Mouse (Mus musculus): ENCODE measurements around the gene Pdgfb. TPM values are rescaled to one million over a fixed set of nuclear protein-coding genes. Genes with fewer than 3 reads are reported as not detected.

The Pdgfb gene
- polyA plus RNA-seq, 1 experiment from 2014 or later: 8.1 TPM

DNA sequence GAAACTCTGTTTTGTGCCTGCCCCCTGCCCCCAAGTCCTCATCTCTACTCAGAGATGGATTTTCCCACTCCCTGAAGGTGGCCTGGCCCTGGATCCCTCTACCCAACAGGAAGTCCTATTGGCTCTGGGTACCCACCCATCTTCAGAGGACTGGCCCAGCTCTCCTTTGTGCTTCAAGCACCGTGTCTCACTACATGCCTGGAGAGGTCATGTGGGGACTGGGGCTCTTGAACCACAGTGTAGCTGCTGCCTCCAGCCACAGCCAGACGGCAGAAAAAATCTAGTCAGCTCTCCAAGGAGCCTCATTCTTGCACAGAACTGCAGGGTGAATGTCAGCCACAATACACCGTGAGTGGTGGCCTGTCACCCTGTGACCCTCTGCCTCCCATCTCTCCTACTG, 16.8 kb downstream of the Pdgfb start:
- Histone ChIP-seq H3K4me1 (replicated peaks; ENCODE audit: control insufficient read depth, insufficient read depth, low read length) (no peaks in the 10 kb centered on the region), H3K27me3 (replicated peaks; ENCODE audit: control insufficient read depth, insufficient read depth, low read length) (no peaks in the 10 kb centered on the region), H3K27ac (ENCODE audit: low read depth) (no peak overlapping the region), H3K9me3 (ENCODE audit: control insufficient read depth, low read length) (no peaks in the 10 kb centered on the region), H3K36me3 (ENCODE audit: control insufficient read depth, insufficient read depth, low read length) (no peaks in the 10 kb centered on the region), H3K4me2 (ENCODE audit: low read length) (no peak overlapping the region), H3K4me3 (ENCODE audit: low read depth, low read length) (no peak overlapping the region), H3K9ac (ENCODE audit: low read length) (no peak overlapping the region)
- WGBS: 61% methylated on average over 3 of the region's 3 CpGs
- DNase-seq (ENCODE audit: low spot score) (no peak), ATAC-seq (replicated peaks; ENCODE audit: low FRiP score, low TSS enrichment, low read depth) (no peak)

- Histone ChIP-seq H3K27ac (ENCODE audit: low read depth) (no peak overlapping the region), H3K4me2 (ENCODE audit: low read length) (no peak overlapping the region), H3K27me3 (replicated peaks; ENCODE audit: control insufficient read depth, insufficient read depth, low read length) (no peaks in the 10 kb centered on the region), H3K36me3 (ENCODE audit: control insufficient read depth, insufficient read depth, low read length) (no peaks in the 10 kb centered on the region), H3K9ac (ENCODE audit: low read length) (no peak overlapping the region), H3K4me1 (replicated peaks; ENCODE audit: control insufficient read depth, insufficient read depth, low read length) (no peaks in the 10 kb centered on the region), H3K9me3 (ENCODE audit: control insufficient read depth, low read length) (no peaks in the 10 kb centered on the region), H3K4me3 (ENCODE audit: low read depth, low read length) (no peak overlapping the region)
- 93% methylated on average over 11 of the region's 11 CpGs for WGBS
- DNase-seq (ENCODE audit: low spot score) (no peak), ATAC-seq (replicated peaks; ENCODE audit: low FRiP score, low TSS enrichment, low read depth) (no peak)
Observed at GRCm38 (mm10) chr15:79996781-79997180, 18.0 kb downstream of the Pdgfb start.

DNA sequence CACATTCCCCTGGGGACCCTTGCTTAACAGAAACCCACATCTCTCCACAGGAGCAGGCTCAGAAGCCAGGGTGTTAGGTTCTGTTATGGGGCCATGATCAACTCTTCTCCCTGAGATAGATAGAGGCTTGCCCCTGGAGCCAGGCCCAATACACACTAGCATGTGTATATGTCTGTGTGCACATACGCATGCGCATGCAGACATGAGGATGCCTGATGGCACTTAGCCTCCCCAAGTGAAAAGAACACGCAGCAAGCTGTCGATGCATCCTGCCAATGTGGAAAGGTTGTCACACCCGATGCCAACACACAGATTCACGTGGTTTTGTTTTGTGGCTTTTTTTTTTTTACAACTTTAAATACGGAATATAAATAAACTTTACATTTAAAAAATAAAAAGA, 19.2 kb downstream of the Pdgfb start:
- Histone ChIP-seq H3K4me1 (replicated peaks; ENCODE audit: control insufficient read depth, insufficient read depth, low read length) (no peaks in the 10 kb centered on the region), H3K36me3 (ENCODE audit: control insufficient read depth, insufficient read depth, low read length) (no peaks in the 10 kb centered on the region), H3K9me3 (ENCODE audit: control insufficient read depth, low read length) (no peaks in the 10 kb centered on the region), H3K27me3 (replicated peaks; ENCODE audit: control insufficient read depth, insufficient read depth, low read length) (no peaks in the 10 kb centered on the region), H3K4me3 (ENCODE audit: low read depth, low read length) (no peak overlapping the region), H3K4me2 (ENCODE audit: low read length) (no peak overlapping the region), H3K27ac (ENCODE audit: low read depth) (no peak overlapping the region), H3K9ac (ENCODE audit: low read length) (no peak overlapping the region)
- ATAC-seq (replicated peaks; ENCODE audit: low FRiP score, low TSS enrichment, low read depth): no peak
- WGBS: 94% methylated on average over 7 of the region's 7 CpGs
- DNase-seq (ENCODE audit: low spot score): no peak

DNA sequence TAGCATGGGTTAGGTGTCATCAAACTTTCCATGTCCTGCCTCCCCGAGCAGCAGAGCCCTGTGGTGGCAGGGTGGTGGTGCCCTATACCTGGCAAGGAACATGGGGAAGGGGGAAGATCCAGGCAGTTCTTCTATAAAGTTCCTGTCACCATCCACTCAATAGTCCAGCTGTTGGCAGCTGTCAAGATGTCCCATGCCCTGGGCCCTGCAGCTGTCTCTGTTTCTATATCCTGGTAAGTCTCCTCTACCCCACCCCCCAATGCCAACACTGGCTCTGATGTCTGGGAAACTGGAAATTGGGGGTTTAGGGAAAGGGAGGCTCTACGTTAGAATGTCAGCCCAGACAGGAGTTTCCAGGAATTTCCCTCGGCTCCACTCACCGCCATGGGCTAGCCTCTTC, 20.2 kb downstream of the Pdgfb start:
- no peak overlapping the region for H3K4me2 ChIP-seq (ENCODE audit: low read length)
- H3K4me1 ChIP-seq (replicated peaks; ENCODE audit: control insufficient read depth, insufficient read depth, low read length): no peaks in the 10 kb centered on the region
- no peaks in the 10 kb centered on the region for H3K36me3 ChIP-seq (ENCODE audit: control insufficient read depth, insufficient read depth, low read length)
- no peak for ATAC-seq (replicated peaks; ENCODE audit: low FRiP score, low TSS enrichment, low read depth)
- WGBS: 74% methylated on average over 4 of the region's 4 CpGs
- DNase-seq (ENCODE audit: low spot score): no peak
- H3K27ac ChIP-seq (ENCODE audit: low read depth): no peak overlapping the region
- no peak overlapping the region for H3K4me3 ChIP-seq (ENCODE audit: low read depth, low read length)
- H3K9ac ChIP-seq (ENCODE audit: low read length): no peak overlapping the region
- no peaks in the 10 kb centered on the region for H3K27me3 ChIP-seq (replicated peaks; ENCODE audit: control insufficient read depth, insufficient read depth, low read length)
- H3K9me3 ChIP-seq (ENCODE audit: control insufficient read depth, low read length): no peaks in the 10 kb centered on the region

- H3K27me3 ChIP-seq (replicated peaks; ENCODE audit: control insufficient read depth, insufficient read depth, low read length): no peaks in the 10 kb centered on the region
- WGBS: 69% methylated on average over 8 of the region's 8 CpGs
- DNase-seq (ENCODE audit: low spot score): no peak
- no peak overlapping the region for H3K9ac ChIP-seq (ENCODE audit: low read length)
- no peaks in the 10 kb centered on the region for H3K9me3 ChIP-seq (ENCODE audit: control insufficient read depth, low read length)
- no peak overlapping the region for H3K4me3 ChIP-seq (ENCODE audit: low read depth, low read length)
- no peak overlapping the region for H3K27ac ChIP-seq (ENCODE audit: low read depth)
- no peaks in the 10 kb centered on the region for H3K36me3 ChIP-seq (ENCODE audit: control insufficient read depth, insufficient read depth, low read length)
- 0 out of 2 replicates have a peak, but pooled peaks cover 5% of the 10 kb centered on the region for H3K4me1 ChIP-seq (replicated peaks; ENCODE audit: control insufficient read depth, insufficient read depth, low read length)
- ATAC-seq (replicated peaks; ENCODE audit: low FRiP score, low TSS enrichment, low read depth): no peak
- H3K4me2 ChIP-seq (ENCODE audit: low read length): no peak overlapping the region
Observed at GRCm38 (mm10) chr15:79986182-79986581, 28.6 kb downstream of the Pdgfb start.

GRCm38 (mm10) chr15:79985471-79985870, 29.3 kb downstream of the Pdgfb start:
- Histone ChIP-seq H3K36me3 (ENCODE audit: control insufficient read depth, insufficient read depth, low read length) (no peaks in the 10 kb centered on the region), H3K27me3 (replicated peaks; ENCODE audit: control insufficient read depth, insufficient read depth, low read length) (no peaks in the 10 kb centered on the region), H3K27ac (ENCODE audit: low read depth) (no peak overlapping the region), H3K4me1 (replicated peaks; ENCODE audit: control insufficient read depth, insufficient read depth, low read length) (0 out of 2 replicates have a peak, but pooled peaks cover 5% of the 10 kb centered on the region), H3K4me3 (ENCODE audit: low read depth, low read length) (no peak overlapping the region), H3K9me3 (ENCODE audit: control insufficient read depth, low read length) (no peaks in the 10 kb centered on the region), H3K9ac (ENCODE audit: low read length) (no peak overlapping the region), H3K4me2 (ENCODE audit: low read length) (no peak overlapping the region)
- no peak for ATAC-seq (replicated peaks; ENCODE audit: low FRiP score, low TSS enrichment, low read depth)
- DNase-seq (ENCODE audit: low spot score): no peak
- WGBS: 62% methylated on average over 9 of the region's 11 CpGs

DNA sequence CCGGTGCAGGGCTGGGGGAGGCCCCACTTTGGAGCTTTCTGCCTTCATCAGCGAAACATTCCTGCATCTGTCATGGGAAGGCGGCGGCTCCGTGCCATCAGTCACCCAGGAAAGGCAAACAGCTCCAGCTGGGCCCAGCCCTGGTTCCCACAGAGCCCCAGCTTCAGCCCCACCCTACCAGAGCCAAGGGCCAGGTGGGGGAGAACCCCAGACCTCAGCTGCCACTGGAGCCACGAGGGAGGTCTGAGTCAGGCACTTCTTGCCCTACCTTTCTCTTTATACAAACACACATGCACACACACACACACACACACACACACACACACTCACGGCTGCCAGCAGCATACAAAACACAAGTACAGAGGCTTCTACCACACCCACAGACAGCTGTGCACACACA, 30.6 kb downstream of the Pdgfb start:
- 0 out of 2 replicates have a peak, but pooled peaks cover 5% of the 10 kb centered on the region for H3K4me1 ChIP-seq (replicated peaks; ENCODE audit: control insufficient read depth, insufficient read depth, low read length)
- no peaks in the 10 kb centered on the region for H3K36me3 ChIP-seq (ENCODE audit: control insufficient read depth, insufficient read depth, low read length)
- no peak overlapping the region for H3K4me2 ChIP-seq (ENCODE audit: low read length)
- DNase-seq (ENCODE audit: low spot score): no peak
- no peaks in the 10 kb centered on the region for H3K9me3 ChIP-seq (ENCODE audit: control insufficient read depth, low read length)
- no peak overlapping the region for H3K9ac ChIP-seq (ENCODE audit: low read length)
- H3K4me3 ChIP-seq (ENCODE audit: low read depth, low read length): no peak overlapping the region
- WGBS: 23% methylated on average over 7 of the region's 7 CpGs
- ATAC-seq (replicated peaks; ENCODE audit: low FRiP score, low TSS enrichment, low read depth): peak; percentile 40; the same call in 1 of the 2 replicates
- H3K27me3 ChIP-seq (replicated peaks; ENCODE audit: control insufficient read depth, insufficient read depth, low read length): no peaks in the 10 kb centered on the region
- no peak overlapping the region for H3K27ac ChIP-seq (ENCODE audit: low read depth)

DNA sequence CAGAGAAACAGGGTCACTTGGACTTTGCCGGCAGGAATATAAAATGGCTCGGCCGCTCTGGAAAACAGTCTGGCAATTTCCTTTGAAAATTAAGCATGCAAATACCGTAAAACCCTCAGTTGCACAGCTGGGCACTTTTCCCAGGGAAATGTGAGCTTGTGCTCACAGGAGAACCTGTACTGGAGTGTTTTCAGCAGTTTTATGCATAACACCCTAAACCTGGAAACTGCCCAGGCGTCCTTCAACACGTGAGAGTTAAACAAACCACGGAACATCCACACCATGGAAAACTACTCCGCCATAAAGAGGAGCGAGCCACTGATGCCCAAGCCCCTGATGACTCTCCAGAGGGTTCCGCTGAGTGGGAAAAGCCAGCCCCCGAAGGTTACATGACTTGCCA, 34.1 kb downstream of the Pdgfb start:
- no peak overlapping the region for H3K4me2 ChIP-seq (ENCODE audit: low read length)
- no peak overlapping the region for H3K4me3 ChIP-seq (ENCODE audit: low read depth, low read length)
- 70% methylated on average over 11 of the region's 11 CpGs for WGBS
- ATAC-seq (replicated peaks; ENCODE audit: low FRiP score, low TSS enrichment, low read depth): no peak
- H3K4me1 ChIP-seq (replicated peaks; ENCODE audit: control insufficient read depth, insufficient read depth, low read length): 0 out of 2 replicates have a peak, but pooled peaks cover 5% of the 10 kb centered on the region
- no peaks in the 10 kb centered on the region for H3K36me3 ChIP-seq (ENCODE audit: control insufficient read depth, insufficient read depth, low read length)
- H3K27ac ChIP-seq (ENCODE audit: low read depth): no peak overlapping the region
- H3K9ac ChIP-seq (ENCODE audit: low read length): no peak overlapping the region
- no peak for DNase-seq (ENCODE audit: low spot score)
- no peaks in the 10 kb centered on the region for H3K27me3 ChIP-seq (replicated peaks; ENCODE audit: control insufficient read depth, insufficient read depth, low read length)
- no peaks in the 10 kb centered on the region for H3K9me3 ChIP-seq (ENCODE audit: control insufficient read depth, low read length)

DNA sequence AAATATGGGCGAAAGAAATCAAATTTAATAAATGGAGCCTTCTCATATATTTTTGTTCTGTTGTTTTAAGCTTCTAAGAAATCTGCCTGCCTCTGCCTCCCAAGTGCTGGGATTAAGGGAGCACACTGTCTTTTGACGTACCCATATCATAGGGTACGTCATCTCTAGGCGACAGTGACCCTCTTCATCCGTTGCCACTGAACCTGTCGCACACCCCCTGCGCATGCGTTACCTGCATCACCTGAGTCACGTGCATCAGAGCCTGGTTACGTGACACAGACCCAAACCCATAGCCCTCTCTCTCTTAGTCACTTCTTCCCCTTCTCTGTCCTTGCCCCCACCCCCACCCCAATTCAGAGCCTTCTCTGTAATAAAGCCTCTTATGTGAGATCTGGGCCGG, 42.6 kb downstream of the Pdgfb start:
- no peak overlapping the region for H3K4me3 ChIP-seq (ENCODE audit: low read depth, low read length)
- DNase-seq (ENCODE audit: low spot score) (no peak), ATAC-seq (replicated peaks; ENCODE audit: low FRiP score, low TSS enrichment, low read depth) (no peak)
- H3K4me1 ChIP-seq (replicated peaks; ENCODE audit: control insufficient read depth, insufficient read depth, low read length): no peaks in the 10 kb centered on the region
- no peak overlapping the region for H3K27ac ChIP-seq (ENCODE audit: low read depth)
- no peaks in the 10 kb centered on the region for H3K9me3 ChIP-seq (ENCODE audit: control insufficient read depth, low read length)
- 95% methylated on average over 11 of the region's 11 CpGs for WGBS
- no peak overlapping the region for H3K4me2 ChIP-seq (ENCODE audit: low read length)
- no peak overlapping the region for H3K9ac ChIP-seq (ENCODE audit: low read length)
- H3K36me3 ChIP-seq (ENCODE audit: control insufficient read depth, insufficient read depth, low read length): no peaks in the 10 kb centered on the region
- no peaks in the 10 kb centered on the region for H3K27me3 ChIP-seq (replicated peaks; ENCODE audit: control insufficient read depth, insufficient read depth, low read length)
